Mouse (Mus musculus): ENCODE results near the gene Map4. TPM values are rescaled to one million over a fixed set of nuclear protein-coding genes. Genes with fewer than 3 reads are reported as not detected.
A peak's percentile ranks its signal among the peaks of the same experiment; 100 is the strongest.

Gene Map4
- polyA plus RNA-seq, 1 experiment from 2014 or later: 69.1 TPM

DNA sequence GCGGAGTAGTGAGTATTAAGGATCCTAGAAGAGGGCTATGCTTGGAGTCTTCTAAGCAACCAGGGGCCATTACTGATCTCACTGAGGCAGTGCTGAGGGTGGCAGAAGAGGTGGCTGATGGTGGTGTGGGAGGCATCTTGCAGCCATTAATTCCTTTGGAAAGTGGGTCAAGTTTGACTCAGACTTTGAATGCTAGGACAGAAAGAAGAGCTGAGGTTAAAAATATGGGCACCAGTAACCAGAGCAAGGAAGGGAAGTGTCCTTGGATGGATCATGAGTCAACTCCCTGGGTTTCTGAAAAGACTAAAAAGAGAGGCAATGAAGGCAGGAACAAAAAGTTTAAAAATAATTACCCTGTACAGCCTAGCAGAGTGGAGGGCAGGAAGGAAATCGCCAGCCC, 107.2 kb downstream of the Map4 start:
- no peak for DNase-seq (ENCODE audit: low spot score)
- Histone ChIP-seq H3K27me3 (ENCODE audit: insufficient read depth, poor library complexity, severe bottlenecking) (no peaks in the 10 kb centered on the region), H3K36me3 (peaks cover 68% of the 10 kb centered on the region), H3K27ac (no peak overlapping the region), H3K4me1 (no peaks in the 10 kb centered on the region), H3K4me3 (no peak overlapping the region), H3K9me3 (no peaks in the 10 kb centered on the region)
- 95% methylated on average over 2 of the region's 2 CpGs for WGBS

DNA sequence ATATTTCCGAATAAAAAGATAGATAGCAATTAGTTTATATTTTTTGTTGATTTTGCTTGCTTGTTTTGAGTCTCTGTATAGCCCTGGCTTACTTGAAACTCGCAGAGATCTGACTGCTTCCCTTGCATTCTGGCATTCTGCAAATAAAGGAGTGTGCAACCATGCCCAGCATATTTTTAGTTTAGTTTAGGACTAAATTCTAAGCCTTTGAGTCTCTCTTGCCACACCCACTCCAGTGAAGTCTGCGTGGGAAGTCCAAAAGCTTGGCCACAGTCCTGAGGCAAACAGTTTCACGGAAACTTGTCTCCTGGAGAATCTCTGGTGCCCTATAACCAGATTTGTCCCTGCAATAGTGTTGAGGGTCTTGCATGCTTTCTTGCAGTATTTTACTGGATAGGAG, 113.1 kb downstream of the Map4 start:
- WGBS: 93% methylated on average over 4 of the region's 4 CpGs
- no peak overlapping the region for H3K4me3 ChIP-seq
- H3K27me3 ChIP-seq (ENCODE audit: insufficient read depth, poor library complexity, severe bottlenecking): no peaks in the 10 kb centered on the region
- no peaks in the 10 kb centered on the region for H3K4me1 ChIP-seq
- peaks cover 31% of the 10 kb centered on the region for H3K36me3 ChIP-seq
- H3K27ac ChIP-seq: no peak overlapping the region
- DNase-seq (ENCODE audit: low spot score): no peak
- H3K9me3 ChIP-seq: no peaks in the 10 kb centered on the region

DNA sequence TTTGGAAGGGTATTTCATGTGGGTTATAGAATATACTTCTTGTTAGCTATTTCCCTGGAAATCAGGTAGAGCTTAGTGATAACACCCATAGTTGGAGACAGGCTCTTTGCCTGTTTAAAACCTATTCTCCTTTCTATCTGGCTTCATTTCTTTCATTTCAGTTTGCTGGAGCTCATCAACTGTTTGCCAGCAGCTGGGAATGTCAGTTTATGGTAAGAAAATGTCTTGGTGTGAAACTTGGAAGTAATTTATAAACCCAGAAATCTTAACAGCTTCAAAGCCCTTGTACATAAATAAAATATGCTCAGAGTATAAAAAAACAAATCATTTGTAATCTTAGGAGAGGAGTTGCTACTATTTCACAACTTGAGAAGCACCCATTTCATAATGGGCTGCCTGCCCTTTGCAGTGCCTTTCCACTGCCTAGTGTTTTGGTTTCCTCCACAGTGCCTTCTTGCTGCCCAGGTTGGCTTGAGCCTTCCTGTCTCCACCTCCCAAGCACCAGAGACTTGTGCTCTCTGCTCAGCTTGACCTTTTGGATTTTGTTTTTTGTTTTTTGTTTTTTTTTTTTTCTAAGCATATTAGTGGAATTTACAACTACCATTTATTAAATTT, 114.6 kb downstream of the Map4 start:
- Histone ChIP-seq H3K4me1 (no peaks in the 10 kb centered on the region), H3K27ac (no peak overlapping the region), H3K27me3 (ENCODE audit: insufficient read depth, poor library complexity, severe bottlenecking) (no peaks in the 10 kb centered on the region), H3K36me3 (peaks cover 20% of the 10 kb centered on the region), H3K4me3 (no peak overlapping the region), H3K9me3 (no peaks in the 10 kb centered on the region)
- no peak for DNase-seq (ENCODE audit: low spot score)

DNA sequence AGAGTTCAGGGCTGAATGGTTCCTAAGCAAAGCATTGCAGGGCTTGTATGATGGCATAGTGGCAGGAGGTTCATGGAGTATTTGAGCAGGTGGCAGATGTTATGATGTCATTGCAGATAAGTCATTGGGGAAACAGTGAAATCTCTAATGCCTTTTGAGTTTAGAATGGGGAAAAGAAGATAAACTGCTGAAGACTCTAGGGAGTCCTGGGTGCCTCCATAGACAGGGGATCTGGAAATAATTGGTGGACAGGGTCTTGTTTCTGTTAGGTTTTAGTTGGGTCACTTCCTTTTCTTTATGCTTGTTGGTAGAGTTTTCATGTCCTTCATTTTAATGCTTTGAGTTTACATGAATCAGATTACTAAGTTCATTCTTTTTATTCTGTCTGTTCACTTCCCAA, 116.0 kb downstream of the Map4 start:
- no peak for DNase-seq (ENCODE audit: low spot score)
- Histone ChIP-seq H3K27me3 (ENCODE audit: insufficient read depth, poor library complexity, severe bottlenecking) (no peaks in the 10 kb centered on the region), H3K4me3 (no peak overlapping the region), H3K27ac (no peak overlapping the region), H3K36me3 (peaks cover 20% of the 10 kb centered on the region), H3K9me3 (no peaks in the 10 kb centered on the region), H3K4me1 (0 out of 2 replicates have a peak, but pooled peaks cover 1% of the 10 kb centered on the region)

GRCm38 (mm10) chr9:110047857-110048256, 116.6 kb downstream of the Map4 start:
- DNase-seq (ENCODE audit: low spot score): no peak
- no peak overlapping the region for H3K27ac ChIP-seq
- H3K4me1 ChIP-seq: peaks cover 6% of the 10 kb centered on the region; the same call in 1 of the 2 replicates
- no peak overlapping the region for H3K4me3 ChIP-seq
- H3K9me3 ChIP-seq: no peaks in the 10 kb centered on the region
- no peaks in the 10 kb centered on the region for H3K27me3 ChIP-seq (ENCODE audit: insufficient read depth, poor library complexity, severe bottlenecking)
- H3K36me3 ChIP-seq: peaks cover 20% of the 10 kb centered on the region
- WGBS: 80% methylated on average over 3 of the region's 3 CpGs

- DNase-seq (ENCODE audit: low spot score): no peak
- H3K27ac ChIP-seq: no peak overlapping the region
- peaks cover 6% of the 10 kb centered on the region; the same call in 1 of the 2 replicates for H3K36me3 ChIP-seq
- H3K27me3 ChIP-seq (ENCODE audit: insufficient read depth, poor library complexity, severe bottlenecking): no peaks in the 10 kb centered on the region
- no peak overlapping the region for H3K4me3 ChIP-seq
- H3K4me1 ChIP-seq: peaks cover 12% of the 10 kb centered on the region; the same call in 1 of the 2 replicates
- no peaks in the 10 kb centered on the region for H3K9me3 ChIP-seq
These were observed 119.9 kb downstream of the Map4 start for GRCm38 (mm10) chr9:110051184-110051583.

- H3K27ac ChIP-seq: peak overlapping the region; percentile 17; the same call in 1 of the 2 replicates
- no peaks in the 10 kb centered on the region for H3K27me3 ChIP-seq (ENCODE audit: insufficient read depth, poor library complexity, severe bottlenecking)
- no peak overlapping the region for H3K4me3 ChIP-seq
- H3K4me1 ChIP-seq: peaks cover 12% of the 10 kb centered on the region; the same call in 1 of the 2 replicates
- peaks cover 6% of the 10 kb centered on the region; the same call in 1 of the 2 replicates for H3K36me3 ChIP-seq
- no peak for DNase-seq (ENCODE audit: low spot score)
- 57% methylated on average over 23 of the region's 23 CpGs for WGBS
- no peaks in the 10 kb centered on the region for H3K9me3 ChIP-seq
These were observed 120.8 kb downstream of the Map4 start for GRCm38 (mm10) chr9:110051869-110052661.

DNA sequence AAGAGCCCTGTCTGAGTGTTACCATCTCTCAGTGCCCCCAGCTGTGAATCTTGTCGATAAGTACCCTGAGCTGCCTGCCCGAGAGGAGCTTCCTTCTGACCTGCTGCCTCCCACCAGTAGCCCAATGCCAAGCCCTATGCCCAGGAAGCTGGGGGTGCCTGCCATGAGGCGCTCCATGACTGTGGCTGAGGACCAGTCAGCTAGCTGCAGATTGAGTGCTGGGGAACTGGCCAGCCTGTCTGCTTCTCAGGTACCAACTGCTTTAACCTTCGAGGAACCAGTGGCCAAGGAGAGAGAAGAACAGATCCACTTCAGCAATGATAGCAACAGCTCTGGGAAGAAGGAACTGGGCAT, 121.7 kb downstream of the Map4 start:
- peak overlapping the region; percentile 9; the same call in 1 of the 2 replicates for H3K27ac ChIP-seq

GRCm38 (mm10) chr9:110053305-110054079, 122.2 kb downstream of the Map4 start:
- no peak for DNase-seq (ENCODE audit: low spot score)
- Histone ChIP-seq H3K9me3 (no peaks in the 10 kb centered on the region), H3K27ac (peak overlapping the region; percentile 9; the same call in 1 of the 2 replicates), H3K4me3 (no peak overlapping the region), H3K27me3 (ENCODE audit: insufficient read depth, poor library complexity, severe bottlenecking) (no peaks in the 10 kb centered on the region), H3K36me3 (peaks cover 6% of the 10 kb centered on the region; the same call in 1 of the 2 replicates), H3K4me1 (peaks cover 12% of the 10 kb centered on the region; the same call in 1 of the 2 replicates)
- WGBS: 48% methylated on average over 8 of the region's 8 CpGs

More for the DNA sequence above, 121.7 kb downstream of the Map4 start:
- H3K36me3 ChIP-seq: peaks cover 6% of the 10 kb centered on the region; the same call in 1 of the 2 replicates
- H3K4me1 ChIP-seq: peaks cover 12% of the 10 kb centered on the region; the same call in 1 of the 2 replicates
- no peaks in the 10 kb centered on the region for H3K27me3 ChIP-seq (ENCODE audit: insufficient read depth, poor library complexity, severe bottlenecking)
- H3K9me3 ChIP-seq: no peaks in the 10 kb centered on the region
- no peak overlapping the region for H3K4me3 ChIP-seq
- no peak for DNase-seq (ENCODE audit: low spot score)
- WGBS: 73% methylated on average over 4 of the region's 4 CpGs

DNA sequence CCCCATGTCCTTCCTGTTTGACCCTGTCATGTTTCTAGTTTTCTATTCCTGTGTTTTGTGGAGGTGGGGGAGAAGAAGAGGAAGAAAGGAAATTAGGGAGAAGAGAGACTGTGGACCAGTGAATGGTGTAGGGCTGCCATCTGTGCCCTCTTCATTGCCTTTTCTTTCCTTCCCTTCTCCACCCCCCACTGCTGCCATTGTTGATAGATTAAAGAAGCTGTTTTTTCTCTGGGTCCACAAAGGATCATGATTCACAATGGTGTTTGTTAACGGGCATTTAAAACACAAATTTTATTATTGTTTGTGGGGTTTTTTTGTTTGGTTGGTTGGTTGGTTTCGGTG, 122.8 kb downstream of the Map4 start:
- Histone ChIP-seq H3K27ac (no peak overlapping the region), H3K4me1 (peaks cover 12% of the 10 kb centered on the region; the same call in 1 of the 2 replicates), H3K36me3 (peaks cover 6% of the 10 kb centered on the region; the same call in 1 of the 2 replicates), H3K27me3 (ENCODE audit: insufficient read depth, poor library complexity, severe bottlenecking) (no peaks in the 10 kb centered on the region), H3K4me3 (no peak overlapping the region), H3K9me3 (no peaks in the 10 kb centered on the region)
- 83% methylated on average over 2 of the region's 2 CpGs for WGBS
- DNase-seq (ENCODE audit: low spot score): no peak

- H3K36me3 ChIP-seq: peaks cover 6% of the 10 kb centered on the region; the same call in 1 of the 2 replicates
- no peak overlapping the region for H3K27ac ChIP-seq
- DNase-seq (ENCODE audit: low spot score): no peak
- peaks cover 12% of the 10 kb centered on the region; the same call in 1 of the 2 replicates for H3K4me1 ChIP-seq
- no peak overlapping the region for H3K4me3 ChIP-seq
- no peaks in the 10 kb centered on the region for H3K27me3 ChIP-seq (ENCODE audit: insufficient read depth, poor library complexity, severe bottlenecking)
- WGBS: 67% methylated on average over 3 of the region's 3 CpGs
- no peaks in the 10 kb centered on the region for H3K9me3 ChIP-seq
These were observed 123.5 kb downstream of the Map4 start for GRCm38 (mm10) chr9:110054781-110055180.

DNA sequence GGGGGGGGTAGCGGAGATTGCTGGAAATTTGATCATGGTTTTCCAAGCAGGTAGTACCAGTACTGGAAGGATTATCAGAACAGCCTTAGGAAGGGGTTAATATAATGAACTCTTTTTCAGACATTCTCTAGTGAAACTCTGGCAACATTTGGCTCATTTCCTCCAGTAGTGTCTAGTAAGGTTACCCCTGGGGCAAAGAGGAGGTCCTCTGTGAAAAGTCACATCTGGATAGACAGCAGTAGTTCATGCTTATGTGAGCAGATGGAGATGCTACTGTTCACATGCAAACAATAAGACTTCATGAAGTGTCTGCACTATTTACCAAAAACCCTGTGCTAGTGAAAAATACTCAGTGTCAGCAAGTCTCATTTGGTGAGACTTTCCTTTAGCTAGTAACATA, 125.9 kb downstream of the Map4 start:
- Histone ChIP-seq H3K36me3 (peaks cover 6% of the 10 kb centered on the region; the same call in 1 of the 2 replicates), H3K9me3 (no peaks in the 10 kb centered on the region), H3K4me1 (peaks cover 11% of the 10 kb centered on the region; the same call in 1 of the 2 replicates), H3K4me3 (no peak overlapping the region), H3K27me3 (ENCODE audit: insufficient read depth, poor library complexity, severe bottlenecking) (no peaks in the 10 kb centered on the region), H3K27ac (no peak overlapping the region)
- no peak for DNase-seq (ENCODE audit: low spot score)
- WGBS: 90% methylated on average over 1 of the region's 1 CpGs

- DNase-seq (ENCODE audit: low spot score): no peak
- no peaks in the 10 kb centered on the region for H3K27me3 ChIP-seq (ENCODE audit: insufficient read depth, poor library complexity, severe bottlenecking)
- peaks cover 13% of the 10 kb centered on the region for H3K36me3 ChIP-seq
- no peak overlapping the region for H3K4me3 ChIP-seq
- WGBS: 80% methylated on average over 2 of the region's 2 CpGs
- no peaks in the 10 kb centered on the region for H3K9me3 ChIP-seq
- H3K4me1 ChIP-seq: no peaks in the 10 kb centered on the region
- H3K27ac ChIP-seq: no peak overlapping the region
These were observed 129.5 kb downstream of the Map4 start for GRCm38 (mm10) chr9:110060761-110061160.

Data from heart, embryonic 10.5 days (tissue).